Mouse (Mus musculus): ENCODE results near the gene Fstl1. TPM values are rescaled to one million over a fixed set of nuclear protein-coding genes. Genes with fewer than 3 reads are reported as not detected.

Gene Fstl1
- total RNA-seq, 1 experiment = 87.6 TPM

DNA sequence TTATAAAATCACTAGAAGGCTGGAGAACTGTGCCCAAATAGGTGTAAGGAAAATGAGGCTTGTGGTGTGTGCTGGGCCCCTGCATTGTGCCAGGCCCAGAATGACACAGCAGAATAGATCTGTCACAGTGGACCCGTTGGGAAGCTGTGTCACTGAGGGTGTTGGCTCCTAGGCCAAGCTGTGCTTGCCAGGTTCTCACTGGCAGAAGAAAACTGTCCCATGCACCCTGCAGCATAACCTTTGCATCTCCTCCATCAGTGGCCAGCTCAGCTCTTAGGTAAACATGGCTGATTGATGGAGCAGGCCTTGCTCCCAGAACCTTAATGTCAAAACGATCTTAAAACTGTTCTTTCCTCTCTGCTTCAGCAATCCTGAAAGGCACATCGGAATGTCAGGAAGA lies 79.7 kb downstream of the Fstl1 start:
- Histone ChIP-seq H3K27ac (ENCODE audit: insufficient read depth, low read depth, low read length, poor library complexity, severe bottlenecking) (no peak overlapping the region), H3K4me3 (ENCODE audit: insufficient read depth in 1 of 2, low read depth in 1 of 2, low read length in 2 of 2, poor library complexity in 1 of 2, severe bottlenecking in 1 of 2) (no peak overlapping the region), H3K9me3 (ENCODE audit: control insufficient read depth, insufficient read depth, low read depth, low read length) (no peaks in the 10 kb centered on the region), H3K36me3 (ENCODE audit: control insufficient read depth, insufficient read depth, low read length, poor library complexity, severe bottlenecking) (no peaks in the 10 kb centered on the region), H3K4me1 (ENCODE audit: control insufficient read depth in 2 of 2, insufficient read depth in 2 of 2, low read length in 2 of 2, poor library complexity in 1 of 2) (no peaks in the 10 kb centered on the region), H3K9ac (ENCODE audit: insufficient read depth, low read depth, low read length, poor library complexity, severe bottlenecking) (no peak overlapping the region)
- no peak for DNase-seq (ENCODE audit: low read depth, low spot score)
- no peak for TF ChIP-seq MAFK (IDR thresholded peaks at IDR 0.05; ENCODE audit: insufficient read depth, low read depth, low read length)
- TF ChIP-seq ZNF384 (IDR thresholded peaks at IDR 0.05; ENCODE audit: low read depth, low read length) = no peak
- no peak for TF ChIP-seq CHD2 (IDR thresholded peaks at IDR 0.05; ENCODE audit: low read depth, low read length)
- TF ChIP-seq ZC3H11A (IDR thresholded peaks at IDR 0.05; ENCODE audit: borderline replicate concordance, low read depth, low read length) = no peak
- TF ChIP-seq HCFC1 (IDR thresholded peaks at IDR 0.05; ENCODE audit: borderline replicate concordance, insufficient read depth, low read length) = no peak
- in situ Hi-C loops (cut with MboI; ENCODE audit: low sequenced_read_pairs in 2 of 2, unreplicated experiment in 2 of 2) = no loop called here

GRCm38 (mm10) chr16:37857495-37857894 lies 80.8 kb downstream of the Fstl1 start:
- DNase-seq (ENCODE audit: low read depth, low spot score) = no peak
- H3K27ac ChIP-seq (ENCODE audit: insufficient read depth, low read depth, low read length, poor library complexity, severe bottlenecking) = no peak overlapping the region
- H3K4me1 ChIP-seq (ENCODE audit: control insufficient read depth in 2 of 2, insufficient read depth in 2 of 2, low read length in 2 of 2, poor library complexity in 1 of 2) = no peaks in the 10 kb centered on the region
- no peaks in the 10 kb centered on the region for H3K36me3 ChIP-seq (ENCODE audit: control insufficient read depth, insufficient read depth, low read length, poor library complexity, severe bottlenecking)
- H3K9ac ChIP-seq (ENCODE audit: insufficient read depth, low read depth, low read length, poor library complexity, severe bottlenecking) = no peak overlapping the region
- no peak overlapping the region for H3K4me3 ChIP-seq (ENCODE audit: insufficient read depth in 1 of 2, low read depth in 1 of 2, low read length in 2 of 2, poor library complexity in 1 of 2, severe bottlenecking in 1 of 2)
- in situ Hi-C loops (cut with MboI; ENCODE audit: low sequenced_read_pairs in 2 of 2, unreplicated experiment in 2 of 2) = no loop called here
- TF ChIP-seq ZNF384 (IDR thresholded peaks at IDR 0.05; ENCODE audit: low read depth, low read length) (no peak), HCFC1 (IDR thresholded peaks at IDR 0.05; ENCODE audit: borderline replicate concordance, insufficient read depth, low read length) (no peak), ZC3H11A (IDR thresholded peaks at IDR 0.05; ENCODE audit: borderline replicate concordance, low read depth, low read length) (no peak), CHD2 (IDR thresholded peaks at IDR 0.05; ENCODE audit: low read depth, low read length) (no peak), MAFK (IDR thresholded peaks at IDR 0.05; ENCODE audit: insufficient read depth, low read depth, low read length) (no peak)
- H3K9me3 ChIP-seq (ENCODE audit: control insufficient read depth, insufficient read depth, low read depth, low read length) = no peaks in the 10 kb centered on the region

- no peak for DNase-seq (ENCODE audit: low read depth, low spot score)
Measured at GRCm38 (mm10) chr16:37860213-37860612, 83.5 kb downstream of the Fstl1 start.

DNA sequence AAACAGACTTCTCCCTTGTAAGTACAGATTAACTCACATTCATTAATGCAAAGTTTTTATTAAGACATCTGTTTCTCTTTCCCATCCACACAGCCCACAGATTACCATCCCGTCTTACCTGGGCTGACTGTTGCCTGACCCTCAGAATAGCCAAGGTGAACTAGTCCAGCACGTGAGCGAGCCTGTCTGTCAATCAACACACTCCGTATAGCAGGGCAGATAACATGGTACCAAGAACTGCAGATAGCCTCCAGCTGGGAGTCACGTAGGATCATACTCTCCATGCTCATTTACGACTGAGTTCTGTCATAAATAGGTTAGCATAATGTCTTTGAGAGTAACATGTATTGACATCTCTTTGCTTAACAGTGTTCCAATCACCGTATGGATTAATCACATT lies 84.4 kb downstream of the Fstl1 start, which contains the start of gene Gm36028:
TSS of gene Gm36028 (minus strand) at position 118 of the 400 bp plus-strand sequence.
- in situ Hi-C loops (cut with MboI; ENCODE audit: low sequenced_read_pairs in 2 of 2, unreplicated experiment in 2 of 2) = no loop called here
- no peak for DNase-seq (ENCODE audit: low read depth, low spot score)
- H3K4me3 ChIP-seq (ENCODE audit: insufficient read depth in 1 of 2, low read depth in 1 of 2, low read length in 2 of 2, poor library complexity in 1 of 2, severe bottlenecking in 1 of 2) = no peak within 1 kb of the TSS
- H3K9me3 ChIP-seq (ENCODE audit: control insufficient read depth, insufficient read depth, low read depth, low read length) = no peaks in the 10 kb centered on the region
- no peaks in the 10 kb centered on the region for H3K4me1 ChIP-seq (ENCODE audit: control insufficient read depth in 2 of 2, insufficient read depth in 2 of 2, low read length in 2 of 2, poor library complexity in 1 of 2)
- no peak within 1 kb of the TSS for H3K9ac ChIP-seq (ENCODE audit: insufficient read depth, low read depth, low read length, poor library complexity, severe bottlenecking)
- no peak within 1 kb of the TSS for H3K27ac ChIP-seq (ENCODE audit: insufficient read depth, low read depth, low read length, poor library complexity, severe bottlenecking)
- TF ChIP-seq ZC3H11A (IDR thresholded peaks at IDR 0.05; ENCODE audit: borderline replicate concordance, low read depth, low read length) (no peak), CHD2 (IDR thresholded peaks at IDR 0.05; ENCODE audit: low read depth, low read length) (no peak), ZNF384 (IDR thresholded peaks at IDR 0.05; ENCODE audit: low read depth, low read length) (no peak), HCFC1 (IDR thresholded peaks at IDR 0.05; ENCODE audit: borderline replicate concordance, insufficient read depth, low read length) (no peak), MAFK (IDR thresholded peaks at IDR 0.05; ENCODE audit: insufficient read depth, low read depth, low read length) (no peak)
- no peaks in the 10 kb centered on the region for H3K36me3 ChIP-seq (ENCODE audit: control insufficient read depth, insufficient read depth, low read length, poor library complexity, severe bottlenecking)

More at GRCm38 (mm10) chr16:37860213-37860612, 83.5 kb downstream of the Fstl1 start:
- Histone ChIP-seq H3K36me3 (ENCODE audit: control insufficient read depth, insufficient read depth, low read length, poor library complexity, severe bottlenecking) (no peaks in the 10 kb centered on the region), H3K27ac (ENCODE audit: insufficient read depth, low read depth, low read length, poor library complexity, severe bottlenecking) (no peak overlapping the region), H3K9me3 (ENCODE audit: control insufficient read depth, insufficient read depth, low read depth, low read length) (no peaks in the 10 kb centered on the region), H3K4me3 (ENCODE audit: insufficient read depth in 1 of 2, low read depth in 1 of 2, low read length in 2 of 2, poor library complexity in 1 of 2, severe bottlenecking in 1 of 2) (no peak overlapping the region), H3K9ac (ENCODE audit: insufficient read depth, low read depth, low read length, poor library complexity, severe bottlenecking) (no peak overlapping the region), H3K4me1 (ENCODE audit: control insufficient read depth in 2 of 2, insufficient read depth in 2 of 2, low read length in 2 of 2, poor library complexity in 1 of 2) (no peaks in the 10 kb centered on the region)
- no peak for TF ChIP-seq ZNF384 (IDR thresholded peaks at IDR 0.05; ENCODE audit: low read depth, low read length)
- no peak for TF ChIP-seq ZC3H11A (IDR thresholded peaks at IDR 0.05; ENCODE audit: borderline replicate concordance, low read depth, low read length)
- TF ChIP-seq CHD2 (IDR thresholded peaks at IDR 0.05; ENCODE audit: low read depth, low read length) = no peak
- in situ Hi-C loops (cut with MboI; ENCODE audit: low sequenced_read_pairs in 2 of 2, unreplicated experiment in 2 of 2) = no loop called here

DNA sequence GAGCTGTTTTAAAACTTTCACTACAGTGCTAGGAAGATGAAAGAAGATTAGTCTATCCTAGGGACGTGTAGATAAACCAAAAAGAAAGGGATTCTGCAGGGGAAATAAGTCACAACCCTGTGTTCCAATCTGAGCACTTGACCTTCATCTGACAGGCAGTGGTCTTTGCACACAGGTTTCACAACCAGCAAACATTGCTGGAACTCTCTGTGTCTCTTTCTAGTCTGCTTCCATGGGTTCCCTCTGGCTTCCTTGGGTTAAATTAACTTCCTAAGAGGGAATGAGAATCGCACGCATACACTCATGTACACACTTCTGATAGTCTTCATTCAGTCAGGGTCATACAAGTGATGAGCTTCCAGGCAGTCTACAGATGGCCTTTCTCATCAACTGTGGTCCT lies 87.2 kb downstream of the Fstl1 start:
- no peak overlapping the region for H3K9ac ChIP-seq (ENCODE audit: insufficient read depth, low read depth, low read length, poor library complexity, severe bottlenecking)
- in situ Hi-C loops (cut with MboI; ENCODE audit: low sequenced_read_pairs in 2 of 2, unreplicated experiment in 2 of 2) = no loop called here
- no peaks in the 10 kb centered on the region for H3K9me3 ChIP-seq (ENCODE audit: control insufficient read depth, insufficient read depth, low read depth, low read length)
- H3K4me3 ChIP-seq (ENCODE audit: insufficient read depth in 1 of 2, low read depth in 1 of 2, low read length in 2 of 2, poor library complexity in 1 of 2, severe bottlenecking in 1 of 2) = no peak overlapping the region
- no peak overlapping the region for H3K27ac ChIP-seq (ENCODE audit: insufficient read depth, low read depth, low read length, poor library complexity, severe bottlenecking)
- no peak for DNase-seq (ENCODE audit: low read depth, low spot score)
- no peaks in the 10 kb centered on the region for H3K36me3 ChIP-seq (ENCODE audit: control insufficient read depth, insufficient read depth, low read length, poor library complexity, severe bottlenecking)
- TF ChIP-seq HCFC1 (IDR thresholded peaks at IDR 0.05; ENCODE audit: borderline replicate concordance, insufficient read depth, low read length) (no peak), ZC3H11A (IDR thresholded peaks at IDR 0.05; ENCODE audit: borderline replicate concordance, low read depth, low read length) (no peak)
- H3K4me1 ChIP-seq (ENCODE audit: control insufficient read depth in 2 of 2, insufficient read depth in 2 of 2, low read length in 2 of 2, poor library complexity in 1 of 2) = peaks cover 0 to 3% of the 10 kb centered on the region in 2 experiments; a peak in 2 of 4 replicates
